Mouse (Mus musculus) midbrain, embryonic 11.5 days (tissue): Measurements from ENCODE around the gene Plekhg4. TPM values are rescaled to one million over a fixed set of nuclear protein-coding genes. Genes with fewer than 3 reads are reported as not detected.

ENCODE experiments used
- ATAC-seq: fragments of 200-750 bp; cut with Nextera tagmentation; 2 replicates; pipeline ENCODE4 v1.8.0; 2017; ENCODE audit warnings: moderate TSS enrichment, moderate library complexity; ENCODE audit not compliant: low FRiP score
- DNase-seq: peaks from one replicate; pipeline ENCODE4 v3.0.0; 2015; ENCODE audit warnings: low spot score; ENCODE audit errors: missing footprints
- H3K27ac ChIP-seq: fragments of 300-500 bp; sonication (generic); 2 replicates; pipeline ENCODE4 v1.5.1; 2014; ENCODE audit warnings: low read depth, low read length
- H3K27me3 ChIP-seq: fragments of 300-500 bp; sonication (generic); 2 replicates; pipeline ENCODE4 v1.6.1; 2014; ENCODE audit warnings: mild to moderate bottlenecking, low read length, moderate library complexity, mixed read lengths; ENCODE audit not compliant: control insufficient read depth, insufficient read depth
- H3K36me3 ChIP-seq: fragments of 300-500 bp; sonication (generic); 2 replicates; pipeline ENCODE4 v1.6.1; 2014; ENCODE audit warnings: mild to moderate bottlenecking, low read length, moderate library complexity, mixed read lengths; ENCODE audit not compliant: control insufficient read depth, insufficient read depth
- H3K4me1 ChIP-seq: fragments of 300-500 bp; sonication (generic); 2 replicates; pipeline ENCODE4 v1.6.1; 2014; ENCODE audit warnings: low read length; ENCODE audit not compliant: control insufficient read depth, insufficient read depth
- H3K4me2 ChIP-seq: fragments of 300-500 bp; sonication (generic); 2 replicates; pipeline ENCODE4 v1.6.1; 2014; ENCODE audit warnings: mild to moderate bottlenecking, moderate library complexity
- H3K4me3 ChIP-seq: fragments of 300-500 bp; sonication (generic); 2 replicates; pipeline ENCODE4 v1.5.1; 2014; ENCODE audit warnings: low read depth, low read length
- H3K9ac ChIP-seq: fragments of 300-500 bp; sonication (generic); 2 replicates; pipeline ENCODE4 v1.6.1; 2014; ENCODE audit warnings: low read length
- H3K9me3 ChIP-seq: fragments of 300-500 bp; sonication (generic); 2 replicates; pipeline ENCODE4 v1.6.1; 2016; ENCODE audit warnings: low read length; ENCODE audit not compliant: control insufficient read depth
- WGBS: fragments of 180-500 bp; shearing (Covaris S2); extraction: QIAGEN DNeasy Blood & Tissue Kit; methylation state at CpG from one replicate; pipeline ENCODE4 v1.1.7; 2014; 5-methylcytosine and 5-hydroxymethylcytosine counted together
- polyA plus RNA-seq: library from polyadenylated mRNA; unstranded; fragments of >200 nt; fragmentation: Nextera tagmentation; extraction: Ambion mirVana; gene quantifications from 2 replicates; pipeline ENCODE4 v1.2.1, GENCODE M21; 2014

Plekhg4 gene
- polyA plus RNA-seq, 1 experiment from 2014 or later, result 0.61 TPM

DNA sequence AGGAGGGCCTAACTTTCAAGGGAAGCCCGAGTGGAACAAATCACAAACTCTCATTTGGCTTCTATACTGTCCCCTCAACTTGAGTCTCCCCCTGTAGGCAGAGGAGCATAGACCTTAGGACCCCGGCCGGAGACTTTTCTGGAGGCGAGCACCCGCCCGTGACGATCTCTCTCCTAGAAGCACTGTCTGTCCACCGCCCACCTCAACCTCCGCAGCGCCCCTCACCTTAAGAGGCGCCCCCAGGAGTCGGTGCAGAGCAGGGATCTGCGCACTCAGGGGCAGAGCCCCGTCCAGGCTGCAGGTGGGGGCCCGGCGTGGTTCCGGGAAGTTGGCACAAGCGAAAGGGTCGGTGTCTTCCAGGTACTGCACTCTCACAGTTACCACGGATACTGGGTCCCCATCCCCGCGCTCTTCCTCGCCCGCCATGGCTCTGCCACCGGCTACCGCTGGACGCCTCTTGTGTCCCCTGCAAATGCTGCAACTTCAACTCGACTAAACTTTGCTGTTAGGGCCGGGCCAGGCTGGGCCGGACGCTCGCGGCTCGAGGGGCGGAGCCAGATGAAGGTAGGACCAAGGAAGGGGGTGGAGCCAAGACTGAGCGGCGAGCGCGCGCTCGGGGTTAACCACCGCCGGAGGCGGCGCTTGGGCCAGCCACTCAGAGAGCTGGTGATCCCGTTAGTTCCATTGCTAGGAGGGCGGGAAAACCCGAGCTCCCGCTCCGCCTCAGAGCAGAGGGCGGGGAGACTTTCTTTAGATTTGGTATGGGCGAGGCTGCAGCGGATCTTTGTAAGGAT is 25.4 kb upstream of the Plekhg4 start, which contains the start of gene Fhod1:
Gene Fhod1, minus strand, starts transcription at position 526 of the 794 bp plus-strand sequence.
- DNase-seq (peak; percentile 98), ATAC-seq (peak; percentile 90)
- Histone ChIP-seq H3K4me2 (peak within 1 kb of the TSS; percentile 99), H3K9ac (peak within 1 kb of the TSS; percentile 78), H3K4me1 (peaks cover 19% of the 10 kb centered on the region), H3K4me3 (peak within 1 kb of the TSS; percentile 62), H3K9me3 (no peaks in the 10 kb centered on the region), H3K27me3 (no peaks in the 10 kb centered on the region; the same call in 1 of the 2 replicates), H3K36me3 (no peaks in the 10 kb centered on the region), H3K27ac (peak within 1 kb of the TSS; percentile 47)
- under 1% methylated on average over 53 of the region's 53 CpGs for WGBS

DNA sequence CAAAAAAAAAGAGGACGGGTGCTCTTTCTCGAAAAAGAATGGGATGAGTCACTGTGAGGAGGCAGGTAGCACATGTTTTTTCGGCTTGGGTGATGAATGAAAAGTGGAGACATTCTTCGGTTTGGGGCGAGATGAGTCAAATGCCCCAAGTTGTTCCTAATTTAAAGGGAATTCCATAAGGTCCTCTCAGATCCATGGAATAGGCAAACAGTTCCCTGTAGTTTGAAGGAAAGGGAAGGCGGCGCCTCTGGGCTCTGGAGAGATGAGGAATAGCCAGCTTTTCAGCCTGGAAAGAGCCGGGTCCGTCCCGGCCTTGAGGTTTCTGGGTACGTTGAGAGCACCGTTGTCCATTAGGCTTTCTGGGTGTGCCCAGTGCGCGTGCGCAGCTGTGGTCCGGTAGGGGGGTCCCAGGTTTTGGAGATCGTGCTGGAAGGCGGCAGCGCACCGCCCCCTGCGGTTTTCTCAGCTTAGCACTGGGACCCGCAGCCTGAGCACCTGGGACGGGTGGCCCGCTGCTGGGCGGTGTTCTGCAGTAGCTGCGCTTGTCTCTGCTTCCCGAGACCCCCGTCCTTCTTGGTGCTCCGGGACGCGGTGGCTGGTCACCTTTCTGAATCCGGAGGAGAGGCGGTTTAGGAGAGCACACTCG is 24.5 kb upstream of the Plekhg4 start, which contains the start of gene Slc9a5:
Gene Slc9a5, plus strand, starts transcription at position 394 of the 646 bp plus-strand sequence.
- Histone ChIP-seq H3K27me3 (no peaks in the 10 kb centered on the region; the same call in 1 of the 2 replicates), H3K4me3 (peak within 1 kb of the TSS; percentile 62), H3K36me3 (0 out of 2 replicates have a peak, but pooled peaks cover under 1% of the 10 kb centered on the region), H3K4me1 (peaks cover 19% of the 10 kb centered on the region), H3K4me2 (peak within 1 kb of the TSS; percentile 99), H3K9ac (peak within 1 kb of the TSS; percentile 78), H3K9me3 (no peaks in the 10 kb centered on the region), H3K27ac (peak within 1 kb of the TSS; percentile 47)
- WGBS, result under 1% methylated on average over 34 of the region's 34 CpGs
- ATAC-seq (peak; percentile 38), DNase-seq (peak; percentile 97)

DNA sequence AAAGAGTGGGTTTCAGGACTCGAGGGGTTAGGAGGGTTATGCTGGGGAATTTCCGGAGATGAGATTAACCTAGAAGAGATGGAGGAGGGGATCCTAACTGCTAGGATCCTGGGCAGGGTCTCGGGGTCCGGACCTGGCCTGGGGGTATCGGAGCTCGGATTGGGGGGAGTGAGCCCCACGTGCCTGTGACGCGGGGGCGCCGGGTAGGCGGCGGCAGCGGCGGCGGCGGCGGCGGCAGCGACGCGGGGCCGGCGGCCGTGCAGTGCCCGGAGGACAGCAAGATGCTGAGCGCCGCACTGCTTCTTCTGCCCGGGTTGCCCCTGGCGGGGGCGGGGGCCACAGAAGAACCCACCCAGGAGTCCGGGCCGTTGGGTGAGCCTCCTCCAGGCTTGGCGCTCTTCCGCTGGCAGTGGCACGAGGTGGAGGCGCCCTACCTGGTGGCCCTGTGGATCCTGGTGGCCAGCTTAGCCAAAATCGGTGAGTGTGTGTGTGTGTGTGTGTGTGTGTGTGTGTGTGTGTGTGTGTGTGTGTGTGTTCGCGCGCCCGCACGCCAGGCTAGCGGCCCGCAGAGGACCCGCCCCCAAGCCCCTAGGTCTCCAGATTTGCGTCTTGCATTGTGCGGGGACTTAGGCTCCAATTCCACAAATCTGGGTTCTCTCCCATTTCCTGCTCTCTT is 23.8 kb upstream of the Plekhg4 start:
- ATAC-seq (peak; percentile 33), DNase-seq (peak; percentile 94)
- peak overlapping the region; percentile 99 for H3K4me2 ChIP-seq
- H3K4me1 ChIP-seq, result peaks cover 19% of the 10 kb centered on the region
- peak overlapping the region; percentile 47; the same call in 1 of the 2 replicates for H3K27ac ChIP-seq
- H3K4me3 ChIP-seq, result peak overlapping the region; percentile 62
- H3K9ac ChIP-seq, result peak overlapping the region; percentile 78
- WGBS, result 0% methylated on average over 36 of the region's 48 CpGs
- H3K9me3 ChIP-seq, result no peaks in the 10 kb centered on the region
- no peaks in the 10 kb centered on the region; the same call in 1 of the 2 replicates for H3K27me3 ChIP-seq
- H3K36me3 ChIP-seq, result 0 out of 2 replicates have a peak, but pooled peaks cover 2% of the 10 kb centered on the region

DNA sequence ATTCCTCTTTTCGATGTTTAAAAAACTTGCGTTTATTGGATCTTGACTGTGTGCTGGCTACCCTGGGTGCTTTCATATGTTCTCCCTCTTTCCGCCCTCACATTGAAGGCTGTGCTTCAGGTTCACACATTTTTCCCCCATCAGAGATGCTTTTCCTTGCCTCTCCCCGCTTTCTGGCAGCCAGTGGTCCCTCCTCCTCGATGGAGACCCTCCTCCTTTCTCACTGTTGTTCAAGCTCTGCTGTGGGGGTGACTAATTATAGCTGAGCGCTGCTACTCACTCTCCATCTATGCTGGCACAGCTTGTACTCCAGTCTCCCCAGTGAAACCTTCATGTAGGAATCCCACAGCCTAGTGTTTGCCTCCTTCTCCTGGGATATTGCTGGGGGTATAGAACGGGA is 22.9 kb upstream of the Plekhg4 start:
- Histone ChIP-seq H3K9me3 (no peaks in the 10 kb centered on the region), H3K4me1 (peaks cover 19% of the 10 kb centered on the region), H3K27ac (no peak overlapping the region), H3K27me3 (no peaks in the 10 kb centered on the region; the same call in 1 of the 2 replicates), H3K4me3 (no peak overlapping the region), H3K36me3 (0 out of 2 replicates have a peak, but pooled peaks cover 2% of the 10 kb centered on the region), H3K9ac (no peak overlapping the region), H3K4me2 (peak overlapping the region; percentile 99; the same call in 1 of the 2 replicates)
- DNase-seq, result no peak
- ATAC-seq, result no peak
- WGBS, result 47% methylated on average over 7 of the region's 7 CpGs

DNA sequence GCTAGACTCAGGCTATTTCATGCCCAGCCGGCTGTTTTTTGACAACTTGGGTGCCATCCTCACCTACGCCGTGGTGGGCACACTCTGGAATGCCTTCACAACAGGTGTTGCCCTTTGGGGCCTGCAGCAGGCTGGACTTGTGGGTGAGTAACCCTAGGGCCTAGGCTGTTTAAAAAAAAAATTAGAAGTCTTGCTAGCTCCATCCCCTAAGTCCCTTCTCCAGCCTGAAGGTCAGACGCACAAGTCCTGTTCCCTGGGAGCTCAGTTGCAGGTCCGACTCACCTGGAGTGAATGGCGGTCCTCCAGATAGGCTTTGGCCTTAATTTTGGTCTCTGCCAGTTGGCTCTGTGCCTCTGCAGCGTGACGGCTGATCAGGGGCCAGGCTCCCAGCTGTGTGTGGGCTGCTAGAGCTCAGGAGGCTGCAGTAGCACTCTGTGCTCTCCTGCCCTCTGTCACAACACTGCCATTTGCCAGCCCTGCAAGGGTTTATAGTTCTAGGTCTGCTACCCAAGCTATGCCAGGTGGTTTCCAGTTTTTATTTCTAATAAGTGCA is 19.4 kb upstream of the Plekhg4 start:
- ATAC-seq, result no peak
- Histone ChIP-seq H3K27me3 (no peaks in the 10 kb centered on the region), H3K4me1 (peaks cover 2% of the 10 kb centered on the region; the same call in 1 of the 2 replicates), H3K9me3 (no peaks in the 10 kb centered on the region), H3K36me3 (0 out of 2 replicates have a peak, but pooled peaks cover 2% of the 10 kb centered on the region), H3K27ac (no peak overlapping the region), H3K9ac (no peak overlapping the region), H3K4me3 (no peak overlapping the region), H3K4me2 (no peak overlapping the region)
- DNase-seq, result no peak
- 82% methylated on average over 8 of the region's 8 CpGs for whole genome bisulfite sequencing

DNA sequence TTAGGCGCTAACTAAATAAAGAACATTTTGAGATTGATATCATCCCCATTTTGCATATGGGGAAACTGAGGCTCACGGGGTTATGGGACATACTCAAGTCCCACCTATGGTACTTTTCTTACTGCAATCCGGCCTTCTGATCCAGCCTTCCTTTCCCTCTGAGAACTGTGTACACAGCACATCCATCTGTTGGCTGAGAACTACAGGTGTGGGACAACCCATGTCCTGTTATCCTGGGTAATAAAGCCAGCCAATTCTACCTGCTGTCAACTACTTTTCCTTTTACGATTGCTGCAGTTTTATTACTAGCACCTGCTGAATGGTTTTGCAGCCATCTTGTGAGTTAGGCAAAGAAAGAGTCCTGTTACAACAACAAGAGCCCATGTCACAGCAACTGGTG is 18.5 kb upstream of the Plekhg4 start:
- Histone ChIP-seq H3K4me2 (no peak overlapping the region), H3K9ac (no peak overlapping the region), H3K9me3 (no peaks in the 10 kb centered on the region), H3K4me3 (no peak overlapping the region), H3K27ac (no peak overlapping the region), H3K4me1 (peaks cover 2% of the 10 kb centered on the region; the same call in 1 of the 2 replicates), H3K27me3 (no peaks in the 10 kb centered on the region), H3K36me3 (0 out of 2 replicates have a peak, but pooled peaks cover 2% of the 10 kb centered on the region)
- ATAC-seq, result no peak
- DNase-seq, result no peak
- 88% methylated on average over 4 of the region's 4 CpGs for WGBS

GRCm38 (mm10) chr8:105355179-105356024 is 17.7 kb upstream of the Plekhg4 start:
- Histone ChIP-seq H3K27me3 (no peaks in the 10 kb centered on the region), H3K9ac (no peak overlapping the region), H3K36me3 (0 out of 2 replicates have a peak, but pooled peaks cover 2% of the 10 kb centered on the region), H3K4me3 (no peak overlapping the region), H3K4me2 (no peak overlapping the region), H3K4me1 (no peaks in the 10 kb centered on the region), H3K9me3 (no peaks in the 10 kb centered on the region), H3K27ac (no peak overlapping the region)
- ATAC-seq, result no peak
- 59% methylated on average over 26 of the region's 26 CpGs for WGBS
- no peak for DNase-seq

GRCm38 (mm10) chr8:105356681-105357080 is 16.4 kb upstream of the Plekhg4 start:
- Histone ChIP-seq H3K36me3 (peaks cover 2% of the 10 kb centered on the region; the same call in 1 of the 2 replicates), H3K9ac (no peak overlapping the region), H3K27me3 (no peaks in the 10 kb centered on the region), H3K27ac (no peak overlapping the region), H3K9me3 (no peaks in the 10 kb centered on the region), H3K4me1 (no peaks in the 10 kb centered on the region), H3K4me2 (no peak overlapping the region), H3K4me3 (no peak overlapping the region)
- WGBS, result 83% methylated on average over 14 of the region's 14 CpGs
- no peak for ATAC-seq
- DNase-seq, result no peak
